Mouse (Mus musculus) liver, postnatal 0 days (tissue): ENCODE data around the gene Vsig10.

Experiments
- CTCF ChIP-seq: sonication (generic); IDR thresholded peaks from 2 replicates; pipeline ENCODE4 v1.5.1; 2016; ENCODE audit warnings: antibody characterized with exemption, low read depth
- EP300 ChIP-seq: IDR thresholded peaks from 2 replicates; pipeline ENCODE4 v1.6.1; 2016; ENCODE audit warnings: antibody characterized with exemption, low read depth, mild to moderate bottlenecking

GRCm38 (mm10) chr5:117367206-117367605 is 48.3 kb downstream of the Vsig10 start:
- TF ChIP-seq CTCF (no peak), EP300 (no peak)
